Mouse (Mus musculus) stomach, adult 2 months (tissue): ENCODE measurements around the gene Vwa8. TPM values are rescaled to one million over a fixed set of nuclear protein-coding genes. Genes with fewer than 3 reads are reported as not detected.

Experiments
- polyA plus RNA-seq: library from polyadenylated mRNA; depleted of rRNA; stranded (reverse); fragments of >200 nt; gene quantifications from 2 replicates; pipeline ENCODE4 v1.2.3, GENCODE M21; 2012; rRNA removed

Gene Vwa8
- polyA plus RNA-seq: 2.9 and 5.0 TPM in 2 replicates

DNA sequence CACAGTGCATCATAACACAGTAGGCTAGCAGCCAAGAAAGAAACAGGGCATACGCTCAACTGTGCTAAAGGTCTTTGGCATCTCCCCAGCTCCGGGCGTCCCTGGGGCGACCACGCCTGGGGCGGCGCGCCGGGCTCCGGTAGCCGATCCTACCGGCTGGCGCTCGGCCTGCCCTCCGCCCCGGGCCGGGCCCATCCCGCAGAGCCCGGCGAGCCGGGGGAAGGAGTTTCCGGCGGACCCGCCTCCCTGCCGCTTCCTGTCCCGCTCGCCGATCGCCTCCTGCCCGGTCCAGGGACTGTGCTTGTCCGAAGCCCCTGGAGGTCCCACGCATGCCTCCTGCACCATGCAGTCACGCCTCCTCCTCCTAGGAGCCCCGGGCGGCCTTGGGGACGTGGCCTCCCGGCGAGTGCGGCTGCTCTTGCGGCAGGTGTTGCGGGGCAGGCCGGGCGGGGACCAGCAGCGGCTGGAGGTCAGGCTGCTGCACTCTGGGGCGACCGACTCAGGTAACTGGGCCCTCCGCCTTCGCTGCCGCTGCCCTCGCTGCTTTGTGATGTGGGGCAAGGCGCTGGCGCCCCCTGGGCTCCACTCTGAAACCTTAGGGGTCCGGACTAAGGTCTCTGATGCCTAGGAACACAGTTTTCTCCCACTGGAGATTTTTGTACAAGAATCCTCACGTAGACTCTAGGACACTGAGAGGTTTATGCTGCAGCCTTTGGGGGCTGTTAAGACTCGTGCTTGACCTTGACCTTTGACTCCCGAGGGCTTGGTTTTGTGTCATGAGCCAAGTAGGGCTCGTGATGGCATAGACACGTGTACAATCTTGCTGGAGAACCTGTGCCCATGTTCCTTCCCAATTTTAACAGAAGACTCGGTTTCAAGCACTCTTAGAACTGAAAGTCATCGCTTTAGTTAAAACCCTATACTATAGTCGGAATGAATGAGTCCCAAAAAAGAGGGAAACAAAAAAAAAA is at the start of gene Vwa8:
TSS of gene Vwa8 (plus strand) at position 112 of the 971 bp plus-strand sequence.

Other genes with a start within 250 kb of the Vwa8 start
- gene Dgkh, start 116.3 kb upstream of the Vwa8 start, polyA plus RNA-seq: 0.13 and 0.24 TPM in 2 replicates